Mouse (Mus musculus) CH12.LX (cell line): ENCODE data around the gene Atp2b2. TPM values are rescaled to one million over a fixed set of nuclear protein-coding genes. Genes with fewer than 3 reads are reported as not detected.

Source experiments
- DNase-seq: peaks from one replicate; pipeline ENCODE4 v3.0.0-alpha.2; 2013; ENCODE audit errors: extremely low read depth
- H3K27ac ChIP-seq: 2 replicates; pipeline ENCODE4 v1.5.1; 2012; ENCODE audit warnings: low read depth, mild to moderate bottlenecking, control low read depth, moderate library complexity; ENCODE audit not compliant: insufficient read depth
- H3K27me3 ChIP-seq: replicated peaks from 2 replicates; pipeline ENCODE3; 2012; ENCODE audit warnings: inconsistent platforms
- H3K36me3 ChIP-seq, 2 experiments: replicated peaks in 1 of 2; 2 replicates each; pipeline versions ENCODE3 to v1.6.1; 2012; ENCODE audit warnings: inconsistent platforms in 1 of 2, low read length in 1 of 2, mild to moderate bottlenecking in 1 of 2, mixed read lengths in 1 of 2, moderate library complexity in 1 of 2; ENCODE audit not compliant: control insufficient read depth in 1 of 2, insufficient read depth in 1 of 2
- H3K4me1 ChIP-seq, 2 experiments: 2 replicates each; pipeline ENCODE4 v1.6.1; 2012; ENCODE audit warnings: inconsistent platforms in 1 of 2, moderate library complexity in 1 of 2; ENCODE audit not compliant: insufficient read depth in 2 of 2, control insufficient read depth in 1 of 2
- H3K4me2 ChIP-seq: 2 replicates; pipeline ENCODE4 v1.6.1; 2012; ENCODE audit warnings: low read depth, mild to moderate bottlenecking, control low read depth; ENCODE audit not compliant: poor library complexity, insufficient read depth, severe bottlenecking
- H3K4me3 ChIP-seq, 3 experiments: fragments of 150-350 bp in 1 of 3; sonication (generic) in 1 of 3; replicated peaks in 1 of 3; 2 replicates each; pipeline versions ENCODE3 to v1.5.1; 2011 to 2012; ENCODE audit warnings: low read depth in 2 of 3, low read length in 2 of 3, mild to moderate bottlenecking in 2 of 3, moderate library complexity in 2 of 3, control low read depth in 1 of 3, improper control_type of control experiment in 1 of 3, inconsistent platforms in 1 of 3, mixed read lengths in 1 of 3; ENCODE audit not compliant: poor library complexity in 1 of 3
- H3K79me2 ChIP-seq: replicated peaks from 2 replicates; pipeline ENCODE4 v1.6.1; 2012; ENCODE audit warnings: mild to moderate bottlenecking, moderate library complexity; ENCODE audit not compliant: control insufficient read depth, poor library complexity, insufficient read depth, severe bottlenecking; ENCODE audit errors: extremely low read depth
- H3K9ac ChIP-seq: 2 replicates; pipeline ENCODE4 v1.6.1; 2012; ENCODE audit warnings: low read depth, mild to moderate bottlenecking, control low read depth, moderate library complexity; ENCODE audit not compliant: insufficient read depth
- H3K9me3 ChIP-seq: replicated peaks from 2 replicates; pipeline ENCODE3; 2012; ENCODE audit warnings: low read length, inconsistent platforms, mixed read lengths
- BHLHE40 ChIP-seq: IDR thresholded peaks from 2 replicates; pipeline ENCODE4 v1.6.1; 2011; ENCODE audit warnings: mild to moderate bottlenecking, low read depth, low read length, improper control_type of control experiment
- CHD1 ChIP-seq: IDR thresholded peaks from 2 replicates; pipeline ENCODE4 v1.6.1; 2012; ENCODE audit warnings: low read depth, low read length, improper control_type of control experiment, inconsistent platforms
- CHD2 ChIP-seq: IDR thresholded peaks from 2 replicates; pipeline ENCODE4 v1.6.1; 2011; ENCODE audit warnings: low read length, improper control_type of control experiment
- E2F4 ChIP-seq: IDR thresholded peaks from 2 replicates; pipeline ENCODE4 v1.6.1; 2011; ENCODE audit warnings: low read depth, low read length, improper control_type of control experiment; ENCODE audit not compliant: insufficient replicate concordance
- ELF1 ChIP-seq: IDR thresholded peaks from 2 replicates; pipeline ENCODE4 v1.6.1; 2014; ENCODE audit warnings: low read depth, mild to moderate bottlenecking, inconsistent platforms, low read length, improper control_type of control experiment
- EP300 ChIP-seq: IDR thresholded peaks from 2 replicates; pipeline ENCODE4 v1.6.1; 2011; ENCODE audit warnings: low read length, improper control_type of control experiment
- ETS1 ChIP-seq: conservative IDR thresholded peaks from 2 replicates; pipeline ENCODE4 v1.6.1; 2012; ENCODE audit warnings: low read depth, mild to moderate bottlenecking, inconsistent platforms, low read length, improper control_type of control experiment, moderate library complexity
- HCFC1 ChIP-seq: IDR thresholded peaks from 2 replicates; pipeline ENCODE4 v1.6.1; 2012; ENCODE audit warnings: low read depth, mild to moderate bottlenecking, inconsistent platforms, low read length, improper control_type of control experiment
- IRF4 ChIP-seq: IDR thresholded peaks from 2 replicates; pipeline ENCODE4 v1.6.1; 2014; ENCODE audit warnings: low read depth, mild to moderate bottlenecking, inconsistent platforms, low read length, improper control_type of control experiment
- JUN ChIP-seq: IDR thresholded peaks from 2 replicates; pipeline ENCODE4 v1.6.1; 2011; ENCODE audit warnings: low read depth, mild to moderate bottlenecking, low read length, improper control_type of control experiment, moderate library complexity; ENCODE audit not compliant: insufficient read depth
- JUND ChIP-seq: conservative IDR thresholded peaks from 2 replicates; pipeline ENCODE4 v1.6.1; 2011; ENCODE audit warnings: low read depth, low read length, improper control_type of control experiment
- MAFK ChIP-seq: IDR thresholded peaks from 2 replicates; pipeline ENCODE4 v1.6.1; 2011; ENCODE audit warnings: low read length, improper control_type of control experiment; ENCODE audit not compliant: insufficient replicate concordance
- MAX ChIP-seq: IDR thresholded peaks from 2 replicates; pipeline ENCODE4 v1.6.1; 2011; ENCODE audit warnings: low read length, improper control_type of control experiment
- MAZ ChIP-seq: IDR thresholded peaks from 2 replicates; pipeline ENCODE4 v1.6.1; 2012; ENCODE audit warnings: low read depth, mild to moderate bottlenecking, inconsistent platforms, low read length, improper control_type of control experiment, moderate library complexity
- MEF2A ChIP-seq: IDR thresholded peaks from 2 replicates; pipeline ENCODE4 v1.6.1; 2014; ENCODE audit warnings: low read depth, mild to moderate bottlenecking, inconsistent platforms, low read length, improper control_type of control experiment, borderline replicate concordance
- MXI1 ChIP-seq: IDR thresholded peaks from 2 replicates; pipeline ENCODE4 v1.6.1; 2011; ENCODE audit warnings: mild to moderate bottlenecking, low read depth, low read length, improper control_type of control experiment
- MYC ChIP-seq: IDR thresholded peaks from 2 replicates; pipeline ENCODE4 v1.6.1; 2011; ENCODE audit warnings: low read depth, mild to moderate bottlenecking, improper control_type of control experiment, low read length
- NELFE ChIP-seq: IDR thresholded peaks from 2 replicates; pipeline ENCODE4 v1.6.1; 2011; ENCODE audit warnings: low read depth, low read length, improper control_type of control experiment
- NRF1 ChIP-seq: IDR thresholded peaks from 2 replicates; pipeline ENCODE4 v1.6.1; 2014; ENCODE audit warnings: low read depth, mild to moderate bottlenecking, inconsistent platforms, low read length, improper control_type of control experiment, moderate library complexity
- POLR2AphosphoS2 ChIP-seq: IDR thresholded peaks from 2 replicates; pipeline ENCODE4 v1.6.1; 2011; ENCODE audit warnings: low read depth, low read length, improper control_type of control experiment
- RAD21 ChIP-seq: IDR thresholded peaks from 2 replicates; pipeline ENCODE4 v1.6.1; 2011; ENCODE audit warnings: low read depth, mild to moderate bottlenecking, low read length, improper control_type of control experiment, moderate library complexity
- RCOR1 ChIP-seq: conservative IDR thresholded peaks from 2 replicates; pipeline ENCODE4 v1.6.1; 2012; ENCODE audit warnings: low read depth, mild to moderate bottlenecking, inconsistent platforms, low read length, improper control_type of control experiment
- SIN3A ChIP-seq: IDR thresholded peaks from 2 replicates; pipeline ENCODE4 v1.6.1; 2012; ENCODE audit warnings: low read length, improper control_type of control experiment, inconsistent platforms
- SMC3 ChIP-seq: IDR thresholded peaks from 2 replicates; pipeline ENCODE4 v1.6.1; 2011; ENCODE audit warnings: low read depth, low read length, improper control_type of control experiment
- TBP ChIP-seq: conservative IDR thresholded peaks from 2 replicates; pipeline ENCODE4 v1.6.1; 2011; ENCODE audit warnings: low read depth, low read length, improper control_type of control experiment
- TCF12 ChIP-seq: IDR thresholded peaks from 2 replicates; pipeline ENCODE4 v1.6.1; 2014; ENCODE audit warnings: low read depth, mild to moderate bottlenecking, inconsistent platforms, low read length, improper control_type of control experiment
- UBTF ChIP-seq: IDR thresholded peaks from 2 replicates; pipeline ENCODE4 v1.6.1; 2012; ENCODE audit warnings: low read depth, mild to moderate bottlenecking, inconsistent platforms, low read length, improper control_type of control experiment, moderate library complexity
- USF1 ChIP-seq: IDR thresholded peaks from 2 replicates; pipeline ENCODE4 v1.6.1; 2014; ENCODE audit warnings: low read depth, mild to moderate bottlenecking, inconsistent platforms, low read length, improper control_type of control experiment
- ZC3H11A ChIP-seq: IDR thresholded peaks from 2 replicates; pipeline ENCODE4 v1.6.1; 2012; ENCODE audit warnings: low read depth, mild to moderate bottlenecking, inconsistent platforms, low read length, improper control_type of control experiment
- ZNF384 ChIP-seq: IDR thresholded peaks from 2 replicates; pipeline ENCODE4 v1.6.1; 2012; ENCODE audit warnings: low read depth, low read length, improper control_type of control experiment, inconsistent platforms
- dilution Hi-C: fragments of 300-500 bp; cut with MboI; formaldehyde crosslinking; loops from 2 replicates; pipeline ENCODE4 v1.14.3; 2020; ENCODE audit warnings: low sequenced_read_pairs; ENCODE audit not compliant: extremely low pct_unique_long_range_greater_than_20kb, extremely low pct_ligation_motif_present
- in situ Hi-C: fragments of 300-500 bp; cut with MboI; formaldehyde crosslinking; loops from 3 replicates; pipeline ENCODE4 v1.14.3; 2019; ENCODE audit warnings: low sequenced_read_pairs, low pct_ligation_motif_present, low pct_unique_long_range_greater_than_20kb, mixed read lengths
- polyA plus RNA-seq: library from polyadenylated mRNA; unstranded; fragments of >175 nt; gene quantifications from 2 replicates; pipeline ENCODE4 v1.2.1, GENCODE M21; 2012; ENCODE audit warnings: low read depth; ENCODE audit not compliant: insufficient read length
- total RNA-seq, 2 experiments: library from RNA; depleted of rRNA; stranded (reverse); fragments of 300-350 nt in 1 of 2; fragments of >200 nt in 1 of 2; gene quantifications; 2 replicates each; pipeline ENCODE4 v1.2.3; 2012 to 2014

Atp2b2 gene
- total and polyA plus RNA-seq, 3 experiments, result not detected

DNA sequence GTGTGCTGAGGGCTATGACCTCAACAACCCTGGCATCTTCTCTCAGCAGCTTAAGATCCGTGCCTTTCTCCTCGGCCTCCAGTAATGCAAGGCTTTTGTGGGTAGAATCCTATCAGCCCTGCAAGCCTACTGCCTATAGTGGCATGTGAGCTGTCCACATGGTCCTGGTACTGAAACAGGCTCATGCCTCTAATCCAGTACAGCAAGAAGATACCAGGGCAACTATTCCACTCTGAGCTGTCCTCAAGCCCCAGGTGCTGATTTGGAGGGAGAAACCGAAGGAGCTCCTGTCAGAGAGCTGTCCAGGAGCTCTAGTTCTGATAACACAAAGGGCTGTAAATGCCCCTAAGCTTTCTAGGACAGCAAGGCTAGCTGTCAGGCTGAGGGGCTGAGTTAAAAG, 190.1 kb downstream of the Atp2b2 start:
- Histone ChIP-seq H3K27ac (no peak overlapping the region), H3K27me3 (peaks cover 18% of the 10 kb centered on the region), H3K9ac (no peak overlapping the region), H3K4me2 (no peak overlapping the region), H3K9me3 (no peaks in the 10 kb centered on the region), H3K4me3 (no peak overlapping the region), H3K4me1 (peaks cover 21 to 39% of the 10 kb centered on the region in 2 experiments), H3K36me3 (no peaks in the 10 kb centered on the region), H3K79me2 (no peaks in the 10 kb centered on the region)
- peak; percentile 79 for DNase-seq
- in situ Hi-C loops (no loop called here), dilution Hi-C loops (no loop called here)
- TF ChIP-seq SIN3A (peak; percentile 100), MYC (no peak), MXI1 (peak; percentile 99), HCFC1 (no peak), ELF1 (no peak), IRF4 (no peak), ZNF384 (no peak), NELFE (no peak)

DNA sequence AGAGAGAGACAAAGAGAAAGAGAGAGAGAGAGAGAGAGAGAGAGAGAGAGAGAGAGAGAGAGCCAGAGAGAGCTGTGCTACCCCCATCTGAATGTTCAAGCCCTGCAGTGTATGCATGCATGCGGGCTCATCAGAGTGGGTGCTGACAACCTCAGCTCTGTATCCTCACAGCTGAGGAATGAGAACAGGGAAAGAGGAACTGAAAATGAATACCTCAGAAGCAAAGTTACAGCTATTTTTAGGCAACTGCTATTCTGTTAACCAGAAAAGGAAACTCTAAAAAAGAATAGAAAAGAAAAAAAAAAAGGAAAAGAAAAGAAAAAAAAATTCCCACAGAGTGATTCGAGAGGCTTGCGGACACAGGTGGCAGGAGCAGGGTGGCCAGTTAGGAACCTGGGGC, 192.6 kb downstream of the Atp2b2 start:
- peaks cover 2% of the 10 kb centered on the region for H3K9me3 ChIP-seq
- dilution Hi-C loops, result no loop called here
- no peak overlapping the region for H3K4me3 ChIP-seq
- peaks cover 18% of the 10 kb centered on the region for H3K27me3 ChIP-seq
- peaks cover 21 to 41% of the 10 kb centered on the region in 2 experiments for H3K4me1 ChIP-seq
- TF ChIP-seq RCOR1 (peak; percentile 97), UBTF (no peak), ZC3H11A (no peak), ELF1 (0 out of 2 replicates have a peak, but pooled peaks have one; percentile 42), MAFK (peak; percentile 72; the same call in 1 of the 2 replicates), TCF12 (peak; percentile 93), IRF4 (peak; percentile 98), CHD2 (peak; percentile 74), SIN3A (peak; percentile 62), CHD1 (no peak), MYC (peak; percentile 83), NRF1 (no peak), SMC3 (peak; percentile 26), MAX (peak; percentile 57; the same call in 1 of the 2 replicates), TBP (0 out of 2 replicates have a peak, but pooled peaks have one; percentile 45), HCFC1 (peak; percentile 47; the same call in 1 of the 2 replicates), JUN (peak; percentile 86), EP300 (peak; percentile 100), NELFE (no peak), RAD21 (no peak; the same call in 1 of the 2 replicates), MAZ (peak; percentile 85; the same call in 1 of the 2 replicates), POLR2AphosphoS2 (no peak), ZNF384 (peak; percentile 98), E2F4 (0 out of 2 replicates have a peak, but pooled peaks have one; percentile 60), ETS1 (peak; percentile 96), USF1 (no peak), JUND (peak; percentile 89), MXI1 (peak; percentile 76; the same call in 1 of the 2 replicates), MEF2A (peak; percentile 100), BHLHE40 (peak; percentile 80)
- no peak overlapping the region for H3K9ac ChIP-seq
- peak; percentile 82 for DNase-seq
- in situ Hi-C loops, result no loop called here
- H3K4me2 ChIP-seq, result peak overlapping the region; percentile 69
- H3K79me2 ChIP-seq, result no peaks in the 10 kb centered on the region
- no peaks in the 10 kb centered on the region for H3K36me3 ChIP-seq
- H3K27ac ChIP-seq, result no peak overlapping the region
